Mouse (Mus musculus): Measurements from ENCODE around the gene D430042O09Rik.

DNA sequence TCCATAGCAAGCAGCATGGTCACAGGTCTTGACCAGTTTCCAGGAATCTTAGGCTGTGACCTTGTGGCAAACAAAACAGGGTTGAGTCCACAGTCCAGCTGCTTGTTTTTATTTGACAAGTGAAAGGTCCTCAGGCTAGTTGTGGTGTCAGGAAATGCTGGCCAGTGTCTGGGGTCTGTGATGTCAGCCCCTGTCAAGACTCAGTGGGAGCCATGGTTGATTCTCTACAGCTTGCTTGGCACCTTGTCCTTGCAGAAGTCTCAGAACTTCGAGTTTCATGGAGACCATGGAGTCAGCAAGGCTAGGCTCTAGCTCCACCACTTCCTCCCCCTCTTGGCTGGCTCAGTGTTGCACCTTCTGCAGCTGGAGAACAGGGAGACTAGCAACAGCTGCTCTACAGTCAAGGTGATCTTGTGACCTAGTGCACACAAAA, 33.6 kb downstream of the D430042O09Rik start:
- no peak for TF ChIP-seq POLR2A (IDR thresholded peaks at IDR 0.05; ENCODE audit: low read depth, low read length)
- TF ChIP-seq CTCF (IDR thresholded peaks at IDR 0.05; ENCODE audit: borderline replicate concordance, insufficient read depth, low read length): no peak
